Mouse (Mus musculus) lung, postnatal 14 days (tissue): ENCODE results near the gene Vipr1.
A peak's percentile ranks its signal among the peaks of the same experiment; 100 is the strongest.

Source experiments
- DNase-seq: peaks from one replicate; pipeline ENCODE4 v3.0.0; 2021

Vipr1 gene

DNA sequence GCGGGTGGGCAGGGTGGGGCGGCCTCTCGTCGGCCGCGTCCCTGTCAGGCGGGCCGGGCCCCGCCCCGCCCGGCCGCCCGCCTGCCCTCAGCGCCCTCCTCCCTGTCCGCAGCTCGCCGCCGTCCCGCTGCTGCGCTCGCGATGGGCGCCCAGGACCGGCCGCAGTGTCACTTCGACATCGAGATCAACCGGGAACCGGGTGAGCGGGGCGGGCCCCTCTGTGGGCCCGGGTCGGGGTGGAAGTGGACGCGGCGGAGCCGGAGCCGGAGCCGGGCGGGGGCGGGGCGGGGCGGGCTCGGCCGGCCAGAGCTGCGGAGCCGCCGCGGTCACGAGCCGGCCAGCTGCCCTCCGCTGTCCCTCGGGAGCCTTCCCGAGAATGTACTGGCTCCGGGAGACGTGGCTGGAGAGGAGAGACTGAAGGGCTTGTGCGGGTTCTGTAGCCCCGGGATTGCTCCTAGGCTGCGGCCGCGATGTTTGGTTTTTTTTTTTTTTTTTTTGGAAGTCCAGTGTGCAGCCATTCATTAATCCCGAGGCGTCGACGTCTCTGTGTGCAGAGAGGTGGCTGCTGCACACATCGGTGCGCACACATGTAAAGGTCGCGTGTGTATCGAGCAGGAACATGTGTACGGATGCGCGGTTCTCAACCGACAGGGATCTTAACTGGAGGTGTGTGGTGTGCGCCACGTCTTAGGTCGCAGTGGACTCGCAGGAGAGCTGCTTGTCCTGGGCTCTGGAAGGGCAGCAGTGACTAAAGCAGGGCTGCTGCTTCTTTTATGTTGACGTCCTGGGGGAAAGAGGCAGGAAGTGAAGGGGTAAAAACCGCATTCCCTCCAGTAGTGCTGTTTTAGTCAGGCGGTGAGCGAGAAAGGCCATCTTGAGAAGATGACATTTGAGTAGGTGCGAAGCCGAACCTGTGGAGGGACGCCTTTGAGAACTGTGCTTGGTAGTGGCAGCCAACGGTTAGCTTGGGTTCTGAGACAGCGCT lies 77.1 kb downstream of the Vipr1 start:
- peak; percentile 14 for DNase-seq
